Mouse (Mus musculus): ENCODE results near the gene Pcolce. TPM values are rescaled to one million over a fixed set of nuclear protein-coding genes. Genes with fewer than 3 reads are reported as not detected.

The Pcolce gene
- polyA plus RNA-seq, 1 experiment from 2014 or later = 133 TPM

DNA sequence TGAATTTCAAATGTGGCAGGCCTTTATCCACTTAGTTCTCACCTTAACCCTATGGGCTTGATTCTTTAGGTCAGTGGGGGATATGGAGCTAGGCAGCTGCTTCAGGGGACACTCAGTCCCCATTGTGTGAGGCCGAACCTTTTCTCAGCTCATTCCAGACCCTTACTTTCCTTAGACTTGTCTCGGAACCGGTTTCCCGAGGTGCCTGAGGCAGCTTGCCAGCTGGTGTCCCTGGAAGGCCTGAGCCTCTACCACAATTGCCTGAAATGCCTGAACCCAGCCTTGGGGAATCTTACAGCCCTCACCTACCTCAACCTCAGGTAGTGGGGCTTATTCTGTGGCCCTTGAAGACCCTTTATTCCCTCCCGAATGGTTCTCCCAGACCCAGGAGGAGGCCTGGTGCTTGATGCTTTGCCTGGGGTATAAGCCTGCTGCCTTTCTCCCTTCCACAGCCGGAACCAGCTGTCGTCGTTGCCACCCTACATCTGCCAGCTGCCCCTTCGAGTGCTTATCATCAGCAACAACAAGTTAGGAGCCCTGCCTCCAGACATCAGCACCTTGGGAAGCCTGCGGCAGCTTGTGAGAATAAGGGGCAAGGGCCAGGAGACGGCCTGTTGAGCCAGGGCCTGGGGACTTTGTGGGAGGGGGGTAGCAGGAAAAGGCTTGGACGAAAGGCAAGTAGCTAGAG lies 20.0 kb upstream of the Pcolce start:
- no peak overlapping the region for H3K4me2 ChIP-seq (ENCODE audit: low read depth, low read length)
- ATAC-seq (replicated peaks; ENCODE audit: insufficient number of reproducible peaks, low FRiP score, low TSS enrichment, low read depth) = no peak

GRCm38 (mm10) chr5:137631591-137631990 lies 18.0 kb upstream of the Pcolce start:
- Histone ChIP-seq H3K27me3 (ENCODE audit: control insufficient read depth, insufficient read depth, low read length) (no peaks in the 10 kb centered on the region), H3K4me1 (ENCODE audit: control insufficient read depth, insufficient read depth, low read length) (peaks cover 13% of the 10 kb centered on the region), H3K9me3 (replicated peaks; ENCODE audit: control insufficient read depth, low read length) (no peaks in the 10 kb centered on the region), H3K9ac (replicated peaks; ENCODE audit: low read length) (no peak overlapping the region), H3K27ac (replicated peaks; ENCODE audit: low read depth, low read length) (0 out of 2 replicates have a peak overlapping the region, but pooled peaks have one; percentile 16), H3K36me3 (replicated peaks; ENCODE audit: control insufficient read depth, insufficient read depth, low read depth, low read length) (peaks cover 4% of the 10 kb centered on the region), H3K4me3 (ENCODE audit: low read depth, low read length) (no peak overlapping the region), H3K4me2 (ENCODE audit: low read depth, low read length) (no peak overlapping the region)
- 62% methylated on average over 4 of the region's 4 CpGs for WGBS
- DNase-seq (ENCODE audit: low spot score) (no peak), ATAC-seq (replicated peaks; ENCODE audit: insufficient number of reproducible peaks, low FRiP score, low TSS enrichment, low read depth) (no peak)

More for the DNA sequence above, 20.0 kb upstream of the Pcolce start:
- H3K27me3 ChIP-seq (ENCODE audit: control insufficient read depth, insufficient read depth, low read length) = no peaks in the 10 kb centered on the region
- H3K4me3 ChIP-seq (ENCODE audit: low read depth, low read length) = no peak overlapping the region
- peaks cover 13% of the 10 kb centered on the region for H3K4me1 ChIP-seq (ENCODE audit: control insufficient read depth, insufficient read depth, low read length)
- no peak overlapping the region for H3K9ac ChIP-seq (replicated peaks; ENCODE audit: low read length)
- peaks cover 11% of the 10 kb centered on the region for H3K36me3 ChIP-seq (replicated peaks; ENCODE audit: control insufficient read depth, insufficient read depth, low read depth, low read length)
- no peak for DNase-seq (ENCODE audit: low spot score)
- WGBS = 79% methylated on average over 12 of the region's 12 CpGs
- no peaks in the 10 kb centered on the region for H3K9me3 ChIP-seq (replicated peaks; ENCODE audit: control insufficient read depth, low read length)
- H3K27ac ChIP-seq (replicated peaks; ENCODE audit: low read depth, low read length) = no peak overlapping the region; the same call in 1 of the 2 replicates

DNA sequence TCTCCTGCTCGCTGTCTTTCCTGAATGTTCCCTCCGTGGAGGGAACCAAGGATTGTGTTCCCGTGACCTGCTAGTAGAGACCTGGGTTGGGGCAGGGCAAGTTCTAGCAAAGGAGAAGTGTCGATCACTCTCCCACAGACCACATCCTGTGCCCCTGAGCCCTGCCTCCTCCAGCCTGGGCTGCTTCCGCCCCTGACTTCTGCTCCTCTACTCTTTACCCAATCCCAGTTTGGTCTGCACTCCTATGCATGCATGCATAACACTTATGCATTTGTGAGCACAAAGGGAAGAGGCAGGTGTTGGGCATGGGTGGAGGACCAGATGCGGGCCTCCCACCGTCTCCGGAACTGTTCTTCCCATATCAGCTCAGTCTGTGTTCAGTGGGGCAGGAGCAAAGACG lies 17.6 kb upstream of the Pcolce start:
- WGBS = 57% methylated on average over 9 of the region's 9 CpGs
- Histone ChIP-seq H3K4me3 (ENCODE audit: low read depth, low read length) (peak overlapping the region; percentile 93; the same call in 1 of the 2 replicates), H3K27ac (replicated peaks; ENCODE audit: low read depth, low read length) (peak overlapping the region; percentile 56; the same call in 1 of the 2 replicates), H3K27me3 (ENCODE audit: control insufficient read depth, insufficient read depth, low read length) (no peaks in the 10 kb centered on the region), H3K36me3 (replicated peaks; ENCODE audit: control insufficient read depth, insufficient read depth, low read depth, low read length) (0 out of 2 replicates have a peak, but pooled peaks cover 2% of the 10 kb centered on the region), H3K4me1 (ENCODE audit: control insufficient read depth, insufficient read depth, low read length) (peaks cover 13% of the 10 kb centered on the region), H3K9me3 (replicated peaks; ENCODE audit: control insufficient read depth, low read length) (no peaks in the 10 kb centered on the region), H3K4me2 (ENCODE audit: low read depth, low read length) (peak overlapping the region; percentile 86), H3K9ac (replicated peaks; ENCODE audit: low read length) (no peak overlapping the region)
- ATAC-seq (replicated peaks; ENCODE audit: insufficient number of reproducible peaks, low FRiP score, low TSS enrichment, low read depth) (no peak), DNase-seq (ENCODE audit: low spot score) (no peak)

DNA sequence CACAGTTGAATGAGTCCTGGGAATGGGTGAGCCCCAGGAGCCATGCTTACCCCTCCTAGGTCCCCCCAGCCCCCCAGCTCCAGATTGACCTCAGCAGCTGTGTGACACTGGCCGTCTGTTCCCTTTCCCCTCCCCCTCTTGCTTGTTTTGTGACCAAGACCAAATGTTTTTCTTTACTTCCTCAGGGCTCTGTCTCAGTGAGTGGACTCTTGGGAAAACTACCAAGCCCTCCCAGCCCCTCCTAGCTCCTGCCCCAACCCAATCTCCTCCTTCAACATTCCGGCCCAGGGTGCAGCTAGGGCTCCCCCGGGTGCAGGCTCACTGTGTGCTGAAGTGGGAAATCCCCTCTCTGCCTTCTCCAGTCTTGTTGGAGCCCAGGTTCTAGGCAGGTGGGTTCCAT lies 17.0 kb upstream of the Pcolce start:
- Histone ChIP-seq H3K27ac (replicated peaks; ENCODE audit: low read depth, low read length) (peak overlapping the region; percentile 56; the same call in 1 of the 2 replicates), H3K4me3 (ENCODE audit: low read depth, low read length) (peak overlapping the region; percentile 93; the same call in 1 of the 2 replicates), H3K27me3 (ENCODE audit: control insufficient read depth, insufficient read depth, low read length) (no peaks in the 10 kb centered on the region), H3K4me1 (ENCODE audit: control insufficient read depth, insufficient read depth, low read length) (peaks cover 13% of the 10 kb centered on the region), H3K9me3 (replicated peaks; ENCODE audit: control insufficient read depth, low read length) (no peaks in the 10 kb centered on the region), H3K4me2 (ENCODE audit: low read depth, low read length) (peak overlapping the region; percentile 86), H3K9ac (replicated peaks; ENCODE audit: low read length) (peak overlapping the region; percentile 32), H3K36me3 (replicated peaks; ENCODE audit: control insufficient read depth, insufficient read depth, low read depth, low read length) (0 out of 2 replicates have a peak, but pooled peaks cover 2% of the 10 kb centered on the region)
- no peak for DNase-seq (ENCODE audit: low spot score)
- 15% methylated on average over 3 of the region's 3 CpGs for WGBS
- ATAC-seq (replicated peaks; ENCODE audit: insufficient number of reproducible peaks, low FRiP score, low TSS enrichment, low read depth) = no peak

DNA sequence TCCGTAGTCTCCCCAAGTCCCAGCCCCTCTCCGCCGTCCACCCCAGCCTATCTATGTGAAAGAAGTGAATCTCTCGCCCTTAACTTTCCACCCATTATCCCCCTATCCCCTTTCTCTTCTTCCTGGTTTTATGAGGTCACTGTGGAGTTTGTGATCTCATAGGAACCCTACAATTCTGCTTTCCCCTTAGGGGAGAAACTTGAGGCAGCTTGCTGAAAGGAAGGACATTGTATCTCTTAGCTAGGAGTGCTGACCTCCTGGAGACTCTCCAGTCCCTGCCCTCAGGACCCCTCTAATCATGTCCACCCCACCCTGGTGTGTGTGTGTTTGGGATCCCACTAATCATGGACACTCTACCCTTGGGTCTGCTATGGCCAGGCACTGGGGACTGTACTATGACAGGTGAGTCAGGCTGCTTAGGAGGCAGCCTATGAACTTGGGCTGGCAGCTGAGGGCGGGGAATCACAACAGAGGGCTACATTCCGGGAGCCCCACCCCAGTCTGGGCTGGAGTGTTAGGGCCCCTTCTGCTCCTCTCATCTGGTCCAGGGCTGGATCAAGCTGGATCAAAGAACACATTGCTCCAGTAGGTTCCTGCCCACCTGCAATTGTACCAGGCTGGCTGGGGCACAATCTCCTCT lies 16.4 kb upstream of the Pcolce start:
- peak overlapping the region; percentile 56; the same call in 1 of the 2 replicates for H3K27ac ChIP-seq (replicated peaks; ENCODE audit: low read depth, low read length)
- DNase-seq (ENCODE audit: low spot score) = no peak

GRCm38 (mm10) chr5:137629306-137629721 lies 15.7 kb upstream of the Pcolce start:
- Histone ChIP-seq H3K9me3 (replicated peaks; ENCODE audit: control insufficient read depth, low read length) (no peaks in the 10 kb centered on the region), H3K4me3 (ENCODE audit: low read depth, low read length) (peak overlapping the region; percentile 93), H3K27ac (replicated peaks; ENCODE audit: low read depth, low read length) (peak overlapping the region; percentile 92), H3K9ac (replicated peaks; ENCODE audit: low read length) (peak overlapping the region; percentile 81), H3K4me2 (ENCODE audit: low read depth, low read length) (peak overlapping the region; percentile 86), H3K36me3 (replicated peaks; ENCODE audit: control insufficient read depth, insufficient read depth, low read depth, low read length) (0 out of 2 replicates have a peak, but pooled peaks cover 2% of the 10 kb centered on the region), H3K4me1 (ENCODE audit: control insufficient read depth, insufficient read depth, low read length) (peaks cover 13% of the 10 kb centered on the region), H3K27me3 (ENCODE audit: control insufficient read depth, insufficient read depth, low read length) (no peaks in the 10 kb centered on the region)
- ATAC-seq (replicated peaks; ENCODE audit: insufficient number of reproducible peaks, low FRiP score, low TSS enrichment, low read depth) = peak; percentile 37
- peak; percentile 61 for DNase-seq (ENCODE audit: low spot score)
- WGBS = 0% methylated on average over 23 of the region's 23 CpGs

More for the DNA sequence above, 16.4 kb upstream of the Pcolce start:
- Histone ChIP-seq H3K27me3 (ENCODE audit: control insufficient read depth, insufficient read depth, low read length) (no peaks in the 10 kb centered on the region), H3K4me1 (ENCODE audit: control insufficient read depth, insufficient read depth, low read length) (peaks cover 13% of the 10 kb centered on the region), H3K4me2 (ENCODE audit: low read depth, low read length) (peak overlapping the region; percentile 86), H3K36me3 (replicated peaks; ENCODE audit: control insufficient read depth, insufficient read depth, low read depth, low read length) (0 out of 2 replicates have a peak, but pooled peaks cover 2% of the 10 kb centered on the region), H3K9me3 (replicated peaks; ENCODE audit: control insufficient read depth, low read length) (no peaks in the 10 kb centered on the region), H3K4me3 (ENCODE audit: low read depth, low read length) (peak overlapping the region; percentile 93), H3K9ac (replicated peaks; ENCODE audit: low read length) (peak overlapping the region; percentile 81)
- 27% methylated on average over 6 of the region's 6 CpGs for WGBS
- no peak for ATAC-seq (replicated peaks; ENCODE audit: insufficient number of reproducible peaks, low FRiP score, low TSS enrichment, low read depth)

DNA sequence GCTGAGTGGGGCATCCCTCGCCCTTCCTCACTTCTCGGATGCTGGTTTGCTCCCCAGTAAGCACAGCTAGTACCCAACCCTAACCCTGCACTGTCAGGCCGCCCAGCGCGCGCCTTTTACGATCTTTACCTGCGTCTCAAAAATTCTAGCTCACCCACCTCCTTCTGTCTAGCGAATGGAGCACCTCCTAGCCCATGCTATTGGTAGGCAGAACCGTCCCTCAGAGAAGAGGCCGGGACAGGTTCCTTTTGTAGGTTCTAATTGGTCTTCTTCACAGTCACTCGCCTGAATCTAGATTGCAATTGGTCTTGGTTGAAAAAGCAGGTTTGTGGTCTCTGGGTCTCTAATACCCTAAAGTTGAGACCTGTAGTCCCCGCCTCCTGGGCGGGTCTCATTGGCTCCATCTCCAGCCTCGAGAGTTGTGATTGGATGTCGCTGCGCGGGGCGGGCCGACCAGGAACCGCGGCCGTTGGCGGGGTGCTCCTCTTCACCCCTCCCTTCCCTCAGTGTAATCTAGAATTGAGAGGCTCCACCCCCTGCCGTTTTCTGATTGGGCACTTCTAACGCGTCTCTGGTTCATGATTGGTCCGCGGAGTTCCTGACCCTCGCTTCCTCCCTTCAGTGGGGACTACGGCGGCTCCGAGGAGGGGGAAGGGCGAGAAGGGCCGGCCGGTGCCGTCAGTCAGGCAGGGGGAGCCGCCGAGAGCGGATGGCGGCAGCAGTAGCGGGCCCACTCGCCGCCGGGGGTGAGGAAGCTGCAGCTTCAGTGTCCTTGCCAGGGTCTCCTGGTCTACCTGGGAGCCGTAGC lies 15.1 kb upstream of the Pcolce start, which contains the start of the genes Fbxo24, Lrch4 and Gm20605:
Gene Fbxo24 (minus strand): TSS at position 505 of the 808 bp plus-strand sequence.
Gene Lrch4 (plus strand): TSS at position 624 of the 808 bp plus-strand sequence.
Gene Gm20605 (plus strand): TSS at position 678 of the 808 bp plus-strand sequence.
- DNase-seq (ENCODE audit: low spot score) (peak; percentile 100), ATAC-seq (replicated peaks; ENCODE audit: insufficient number of reproducible peaks, low FRiP score, low TSS enrichment, low read depth) (peak; percentile 95)
- under 1% methylated on average over 41 of the region's 46 CpGs for WGBS
- H3K27ac ChIP-seq (replicated peaks; ENCODE audit: low read depth, low read length) = peak within 1 kb of the TSS; percentile 92
- 0 out of 2 replicates have a peak, but pooled peaks cover under 1% of the 10 kb centered on the region for H3K36me3 ChIP-seq (replicated peaks; ENCODE audit: control insufficient read depth, insufficient read depth, low read depth, low read length)
- peak within 1 kb of the TSS; percentile 86 for H3K4me2 ChIP-seq (ENCODE audit: low read depth, low read length)
- H3K9me3 ChIP-seq (replicated peaks; ENCODE audit: control insufficient read depth, low read length) = no peaks in the 10 kb centered on the region
- H3K4me1 ChIP-seq (ENCODE audit: control insufficient read depth, insufficient read depth, low read length) = peaks cover 10% of the 10 kb centered on the region
- H3K4me3 ChIP-seq (ENCODE audit: low read depth, low read length) = peak within 1 kb of the TSS; percentile 93
- H3K27me3 ChIP-seq (ENCODE audit: control insufficient read depth, insufficient read depth, low read length) = no peaks in the 10 kb centered on the region
- H3K9ac ChIP-seq (replicated peaks; ENCODE audit: low read length) = peak within 1 kb of the TSS; percentile 81

Data from embryonic facial prominence, embryonic 11.5 days (tissue).